ENCODE assay signal across 8 mouse cellular contexts in genomic region chr3:30599711-30600545, GRCm38 (mm10). TPM values are rescaled to one million over a fixed set of nuclear protein-coding genes. Genes with fewer than 3 reads are reported as not detected.
DNase-seq lines count a peak whose midpoint lies in the region; ATAC-seq and TF ChIP-seq lines count a peak whose summit lies in the region.

Gene Actrt3 (minus strand): TSS chr3:30599939.

- peak within 1 kb of the TSS; percentile 82 for H3K4me3 ChIP-seq in testis, adult 2 months (ENCODE audit: control insufficient read depth, low read depth, low read length)
- H3K4me3 ChIP-seq in liver, postnatal 0 days (ENCODE audit: low read depth, low read length), result peak within 1 kb of the TSS; percentile 88

- 3% methylated on average over 32 of the region's 32 CpGs for WGBS in liver, postnatal 0 days (ENCODE audit: insufficient replicate concordance)

- H3K9ac ChIP-seq in liver, postnatal 0 days (replicated peaks), result peak within 1 kb of the TSS; percentile 65

- no peak for TF ChIP-seq EP300 in liver, postnatal 0 days (IDR thresholded peaks at IDR 0.05; ENCODE audit: low read depth)

- peak within 1 kb of the TSS; percentile 84 for H3K4me2 ChIP-seq in liver, postnatal 0 days (ENCODE audit: low read depth, low read length)

- TF ChIP-seq CTCF in testis, adult 2 months (IDR thresholded peaks at IDR 0.05; ENCODE audit: control insufficient read depth, insufficient read depth, insufficient replicate concordance, low read depth, low read length), result no peak
- TF ChIP-seq CTCF in liver, postnatal 0 days (IDR thresholded peaks at IDR 0.05; ENCODE audit: low read depth), result no peak

- H3K4me1 ChIP-seq in testis, adult 2 months (ENCODE audit: control insufficient read depth, insufficient read depth, low read length), result peaks cover 18% of the 10 kb centered on the region
- peaks cover 32% of the 10 kb centered on the region for H3K4me1 ChIP-seq in liver, postnatal 0 days (ENCODE audit: insufficient read depth)

- no peaks in the 10 kb centered on the region for H3K9me3 ChIP-seq in liver, postnatal 0 days (ENCODE audit: low read length)

- H3K27ac ChIP-seq in testis, adult 2 months (ENCODE audit: control insufficient read depth, insufficient read depth, low read depth, low read length), result no peak within 1 kb of the TSS; the same call in 1 of the 2 replicates
- H3K27ac ChIP-seq in liver, postnatal 0 days (ENCODE audit: low read depth), result peak within 1 kb of the TSS; percentile 58; the same call in 1 of the 2 replicates

- no peaks in the 10 kb centered on the region for H3K36me3 ChIP-seq in testis, adult 2 months (ENCODE audit: control insufficient read depth, insufficient read depth, low read length)
- H3K36me3 ChIP-seq in liver, postnatal 0 days (replicated peaks; ENCODE audit: insufficient read depth, low read length), result 0 out of 2 replicates have a peak, but pooled peaks cover 5% of the 10 kb centered on the region

- TF ChIP-seq POLR2A in testis, adult 2 months (IDR thresholded peaks at IDR 0.05; ENCODE audit: control insufficient read depth, low read depth, low read length), result peak; percentile 72; the same call in 1 of the 2 replicates

- H3K27me3 ChIP-seq in testis, adult 2 months (ENCODE audit: control insufficient read depth, insufficient read depth, low read length), result no peaks in the 10 kb centered on the region
- H3K27me3 ChIP-seq in liver, postnatal 0 days (ENCODE audit: insufficient read depth, low read length), result peaks cover 5% of the 10 kb centered on the region; the same call in 1 of the 2 replicates

- no peak for ATAC-seq in liver, postnatal 0 days
- no peak for ATAC-seq in monocyte, adult 5-6 weeks (replicated peaks; ENCODE audit: insufficient number of reproducible peaks, low FRiP score, low TSS enrichment, poor library complexity, severe bottlenecking)

- DNase-seq in testis, postnatal 10 days (ENCODE audit: low spot score), result no peak
- DNase-seq in cerebellum, postnatal 25 days, result peak; percentile 82 to 84
- peak; percentile 11 for DNase-seq in gastrocnemius, postnatal 25 days
- peak; percentile 45 for DNase-seq in kidney, postnatal 10 days
- DNase-seq in liver, postnatal 0 days, result peak; percentile 52
- peak; percentile 20 for DNase-seq in retina, adult 2 months (ENCODE audit: low read depth, low spot score)

RNA-seq across cellular contexts. Expression of gene Actrt3, which starts in this region (rescaled TPM):
- polyA plus RNA-seq in testis, adult 2 months (2012; rRNA removed), result 42.8 and 48.8 TPM in 2 replicates
- total RNA-seq in gastrocnemius, postnatal 25 days (2021), result not detected
- polyA plus RNA-seq in liver, postnatal 0 days (2015; fragmentation: Nextera tagmentation; extraction: Ambion mirVana), result not detected in 2 replicates
- 1.1 TPM in 1 of 3 replicates, not detected in the others for total RNA-seq in monocyte, adult 5-6 weeks (2017)

Comparison
In these comparisons a context has a peak if more than half of its experiments do, and no peak if none do; other contexts are left out.
1. RNA of gene Actrt3 (polyA plus RNA-seq): 42.8 to 48.8 TPM in testis, adult 2 months; not detected in liver, postnatal 0 days; every median in the first group is over 10 times any median in the second.
2. Peak in DNase-seq in gastrocnemius, postnatal 25 days; RNA of the gene not detected or under 1 TPM.
3. Peak in DNase-seq, H3K4me3 ChIP-seq, H3K27ac ChIP-seq, H3K9ac ChIP-seq and H3K4me2 ChIP-seq in liver, postnatal 0 days; RNA of the gene not detected or under 1 TPM.